Mouse (Mus musculus) liver, embryonic 11.5 days (tissue): ENCODE measurements around the gene Itgb6. TPM values are rescaled to one million over a fixed set of nuclear protein-coding genes. Genes with fewer than 3 reads are reported as not detected.

Source experiments
- ATAC-seq: fragments of 200-750 bp; cut with Nextera tagmentation; replicated peaks from 2 replicates; pipeline ENCODE4 v1.8.0; 2017; ENCODE audit warnings: moderate number of reproducible peaks, mild to moderate bottlenecking, moderate TSS enrichment, moderate library complexity; ENCODE audit not compliant: low FRiP score
- DNase-seq: peaks from one replicate; pipeline ENCODE4 v3.0.0-alpha.2; 2017; ENCODE audit warnings: low spot score
- H3K27ac ChIP-seq: fragments of 300-500 bp; sonication (generic); 2 replicates; pipeline ENCODE4 v1.5.1; 2014; ENCODE audit warnings: mild to moderate bottlenecking, low read depth, low read length, control low read depth
- H3K27me3 ChIP-seq: fragments of 300-500 bp; sonication (generic); replicated peaks from 2 replicates; pipeline ENCODE4 v1.6.1; 2014; ENCODE audit warnings: low read length, mixed read lengths; ENCODE audit not compliant: control insufficient read depth, insufficient read depth
- H3K36me3 ChIP-seq: fragments of 300-500 bp; sonication (generic); 2 replicates; pipeline ENCODE4 v1.6.1; 2014; ENCODE audit warnings: mild to moderate bottlenecking, low read length, moderate library complexity, mixed read lengths; ENCODE audit not compliant: control insufficient read depth, insufficient read depth
- H3K4me1 ChIP-seq: fragments of 300-500 bp; sonication (generic); replicated peaks from 2 replicates; pipeline ENCODE4 v1.6.1; 2014; ENCODE audit warnings: low read length, mixed read lengths; ENCODE audit not compliant: control insufficient read depth, insufficient read depth
- H3K4me2 ChIP-seq: fragments of 300-500 bp; sonication (generic); 2 replicates; pipeline ENCODE4 v1.6.1; 2014; ENCODE audit warnings: mild to moderate bottlenecking, control low read depth, moderate library complexity
- H3K4me3 ChIP-seq: fragments of 300-500 bp; sonication (generic); 2 replicates; pipeline ENCODE4 v1.5.1; 2014; ENCODE audit warnings: low read depth, low read length, control low read depth
- H3K9ac ChIP-seq: fragments of 300-500 bp; sonication (generic); 2 replicates; pipeline ENCODE4 v1.6.1; 2014; ENCODE audit warnings: low read depth, low read length, control low read depth
- H3K9me3 ChIP-seq: fragments of 300-500 bp; sonication (generic); 2 replicates; pipeline ENCODE4 v1.6.1; 2016; ENCODE audit warnings: low read length, inconsistent platforms, mixed read lengths; ENCODE audit not compliant: control insufficient read depth
- WGBS: fragments of 180-500 bp; shearing (Covaris S2); extraction: QIAGEN DNeasy Blood & Tissue Kit; methylation state at CpG from one replicate; pipeline ENCODE4 v1.1.7; 2014; 5-methylcytosine and 5-hydroxymethylcytosine counted together
- polyA plus RNA-seq: library from polyadenylated mRNA; unstranded; fragments of >200 nt; fragmentation: Nextera tagmentation; extraction: Ambion mirVana; gene quantifications from 2 replicates; pipeline ENCODE4 v1.2.1, GENCODE M21; 2014

Itgb6 gene
- polyA plus RNA-seq, 1 experiment from 2014 or later: 0.23 TPM

- H3K9ac ChIP-seq: no peak overlapping the region
- no peaks in the 10 kb centered on the region for H3K9me3 ChIP-seq
- ATAC-seq: no peak
- peak; percentile 27 for DNase-seq
- H3K4me2 ChIP-seq: peak overlapping the region; percentile 33; the same call in 1 of the 2 replicates
- H3K27me3 ChIP-seq: no peaks in the 10 kb centered on the region; the same call in none of the 2 replicates
- H3K27ac ChIP-seq: no peak overlapping the region
- no peaks in the 10 kb centered on the region for H3K36me3 ChIP-seq
- 55% methylated on average over 13 of the region's 13 CpGs for WGBS
- no peaks in the 10 kb centered on the region for H3K4me1 ChIP-seq
- H3K4me3 ChIP-seq: no peak overlapping the region
Observed at GRCm38 (mm10) chr2:60717348-60717747, 5.1 kb downstream of the Itgb6 start.

GRCm38 (mm10) chr2:60716549-60716948, 5.9 kb downstream of the Itgb6 start:
- ATAC-seq (no peak), DNase-seq (no peak)
- no peak overlapping the region for H3K4me2 ChIP-seq
- no peaks in the 10 kb centered on the region for H3K4me1 ChIP-seq
- no peak overlapping the region for H3K4me3 ChIP-seq
- no peak overlapping the region for H3K9ac ChIP-seq
- H3K9me3 ChIP-seq: no peaks in the 10 kb centered on the region
- H3K36me3 ChIP-seq: no peaks in the 10 kb centered on the region
- H3K27me3 ChIP-seq: no peaks in the 10 kb centered on the region; the same call in none of the 2 replicates
- no peak overlapping the region for H3K27ac ChIP-seq

GRCm38 (mm10) chr2:60715771-60716170, 6.7 kb downstream of the Itgb6 start:
- H3K9ac ChIP-seq: no peak overlapping the region
- H3K27me3 ChIP-seq: no peaks in the 10 kb centered on the region; the same call in none of the 2 replicates
- H3K4me2 ChIP-seq: no peak overlapping the region
- no peaks in the 10 kb centered on the region for H3K9me3 ChIP-seq
- H3K36me3 ChIP-seq: no peaks in the 10 kb centered on the region
- 72% methylated on average over 13 of the region's 13 CpGs for WGBS
- H3K4me1 ChIP-seq: no peaks in the 10 kb centered on the region
- no peak overlapping the region for H3K4me3 ChIP-seq
- peak; percentile 22 for DNase-seq
- no peak overlapping the region for H3K27ac ChIP-seq
- ATAC-seq: no peak

GRCm38 (mm10) chr2:60714971-60715502, 7.4 kb downstream of the Itgb6 start:
- Histone ChIP-seq H3K9me3 (no peaks in the 10 kb centered on the region), H3K27me3 (no peaks in the 10 kb centered on the region; the same call in none of the 2 replicates), H3K36me3 (no peaks in the 10 kb centered on the region), H3K4me2 (no peak overlapping the region), H3K4me3 (no peak overlapping the region), H3K9ac (no peak overlapping the region), H3K27ac (no peak overlapping the region), H3K4me1 (no peaks in the 10 kb centered on the region)
- 69% methylated on average over 8 of the region's 8 CpGs for WGBS
- DNase-seq (peak; percentile 23), ATAC-seq (no peak)

- Histone ChIP-seq H3K36me3 (no peaks in the 10 kb centered on the region), H3K27ac (no peak overlapping the region), H3K9ac (no peak overlapping the region), H3K27me3 (no peaks in the 10 kb centered on the region; the same call in none of the 2 replicates), H3K4me1 (no peaks in the 10 kb centered on the region), H3K9me3 (no peaks in the 10 kb centered on the region), H3K4me2 (no peak overlapping the region), H3K4me3 (no peak overlapping the region)
- ATAC-seq (no peak), DNase-seq (peak; percentile 30)
- WGBS: 37% methylated on average over 7 of the region's 7 CpGs
Observed at GRCm38 (mm10) chr2:60714475-60714874, 8.0 kb downstream of the Itgb6 start.

- WGBS: 59% methylated on average over 8 of the region's 8 CpGs
- no peak overlapping the region for H3K9ac ChIP-seq
- H3K4me1 ChIP-seq: no peaks in the 10 kb centered on the region
- no peak overlapping the region for H3K4me3 ChIP-seq
- no peak overlapping the region for H3K4me2 ChIP-seq
- H3K27ac ChIP-seq: no peak overlapping the region
- ATAC-seq (no peak), DNase-seq (peak; percentile 29)
- no peaks in the 10 kb centered on the region for H3K36me3 ChIP-seq
- no peaks in the 10 kb centered on the region; the same call in none of the 2 replicates for H3K27me3 ChIP-seq
- H3K9me3 ChIP-seq: no peaks in the 10 kb centered on the region
Observed at GRCm38 (mm10) chr2:60713857-60714256, 8.6 kb downstream of the Itgb6 start.

- Histone ChIP-seq H3K36me3 (no peaks in the 10 kb centered on the region), H3K4me3 (no peak overlapping the region), H3K4me1 (no peaks in the 10 kb centered on the region), H3K9ac (no peak overlapping the region), H3K9me3 (no peaks in the 10 kb centered on the region), H3K27ac (no peak overlapping the region), H3K4me2 (no peak overlapping the region), H3K27me3 (no peaks in the 10 kb centered on the region; the same call in none of the 2 replicates)
- ATAC-seq: no peak
- WGBS: 76% methylated on average over 5 of the region's 5 CpGs
- no peak for DNase-seq
Observed at GRCm38 (mm10) chr2:60712891-60713290, 9.6 kb downstream of the Itgb6 start.

- no peaks in the 10 kb centered on the region for H3K9me3 ChIP-seq
- H3K4me2 ChIP-seq: no peak overlapping the region
- no peaks in the 10 kb centered on the region for H3K4me1 ChIP-seq
- no peaks in the 10 kb centered on the region for H3K36me3 ChIP-seq
- H3K9ac ChIP-seq: no peak overlapping the region
- 71% methylated on average over 6 of the region's 6 CpGs for WGBS
- no peak overlapping the region for H3K27ac ChIP-seq
- ATAC-seq: no peak
- no peaks in the 10 kb centered on the region; the same call in none of the 2 replicates for H3K27me3 ChIP-seq
- no peak for DNase-seq
- no peak overlapping the region for H3K4me3 ChIP-seq
Observed at GRCm38 (mm10) chr2:60712483-60712882, 10.0 kb downstream of the Itgb6 start.

- H3K36me3 ChIP-seq: no peaks in the 10 kb centered on the region
- DNase-seq: no peak
- no peaks in the 10 kb centered on the region; the same call in 1 of the 2 replicates for H3K27me3 ChIP-seq
- H3K27ac ChIP-seq: no peak overlapping the region
- no peak for ATAC-seq
- no peaks in the 10 kb centered on the region for H3K9me3 ChIP-seq
- 74% methylated on average over 7 of the region's 7 CpGs for WGBS
- H3K4me1 ChIP-seq: no peaks in the 10 kb centered on the region
- H3K4me3 ChIP-seq: no peak overlapping the region
- no peak overlapping the region for H3K4me2 ChIP-seq
- H3K9ac ChIP-seq: no peak overlapping the region
Observed at GRCm38 (mm10) chr2:60711098-60711880, 11.2 kb downstream of the Itgb6 start.
